Mouse (Mus musculus) small intestine, adult 2 months (tissue): Measurements from ENCODE around the gene Fam53a. TPM values are rescaled to one million over a fixed set of nuclear protein-coding genes. Genes with fewer than 3 reads are reported as not detected.

Source experiments
- H3K27ac ChIP-seq: fragments of 200-500 bp; 2 replicates; pipeline ENCODE4 v1.5.1; 2012; ENCODE audit warnings: low read depth, low read length, control low read depth, inconsistent platforms; ENCODE audit not compliant: insufficient read depth
- H3K27me3 ChIP-seq: fragments of 200-500 bp; 2 replicates; pipeline ENCODE4 v1.6.1; 2012; ENCODE audit warnings: mild to moderate bottlenecking, moderate library complexity, low read length, inconsistent platforms; ENCODE audit not compliant: control insufficient read depth, insufficient read depth
- H3K36me3 ChIP-seq: fragments of 200-500 bp; 2 replicates; pipeline ENCODE4 v1.6.1; 2012; ENCODE audit warnings: mild to moderate bottlenecking, low read length, control low read depth, inconsistent platforms; ENCODE audit not compliant: control insufficient read depth, insufficient read depth
- H3K4me1 ChIP-seq: fragments of 200-500 bp; 2 replicates; pipeline ENCODE4 v1.6.1; 2012; ENCODE audit warnings: low read length, inconsistent platforms, mixed read lengths; ENCODE audit not compliant: control insufficient read depth, insufficient read depth, insufficient read length
- H3K4me3 ChIP-seq: fragments of 200-500 bp; 2 replicates; pipeline ENCODE4 v1.5.1; 2012; ENCODE audit warnings: low read depth, mild to moderate bottlenecking, control low read depth, inconsistent platforms, low read length, moderate library complexity
- CTCF ChIP-seq: fragments of 200-500 bp; IDR thresholded peaks from 2 replicates; pipeline ENCODE4 v1.5.1; 2012; ENCODE audit warnings: low read depth, mild to moderate bottlenecking, control low read depth, inconsistent platforms, low read length, moderate library complexity, mixed read lengths; ENCODE audit not compliant: insufficient replicate concordance, insufficient read length; ENCODE audit errors: extremely low read depth
- POLR2A ChIP-seq: fragments of 200-500 bp; IDR thresholded peaks from 2 replicates; pipeline ENCODE4 v1.6.1; 2012; ENCODE audit warnings: low read depth, mild to moderate bottlenecking, control low read depth, inconsistent platforms, low read length, moderate library complexity
- WGBS: fragments of 180-500 bp; shearing (Covaris S2); methylation state at CpG from one replicate; pipeline ENCODE4 v1.1.7; 2018; 5-methylcytosine and 5-hydroxymethylcytosine counted together
- polyA plus RNA-seq: library from polyadenylated mRNA; depleted of rRNA; stranded (reverse); fragments of >200 nt; gene quantifications from 2 replicates; pipeline ENCODE4 v1.2.3, GENCODE M21; 2012

The Fam53a gene
- polyA plus RNA-seq, 1 experiment: 58.1 TPM

DNA sequence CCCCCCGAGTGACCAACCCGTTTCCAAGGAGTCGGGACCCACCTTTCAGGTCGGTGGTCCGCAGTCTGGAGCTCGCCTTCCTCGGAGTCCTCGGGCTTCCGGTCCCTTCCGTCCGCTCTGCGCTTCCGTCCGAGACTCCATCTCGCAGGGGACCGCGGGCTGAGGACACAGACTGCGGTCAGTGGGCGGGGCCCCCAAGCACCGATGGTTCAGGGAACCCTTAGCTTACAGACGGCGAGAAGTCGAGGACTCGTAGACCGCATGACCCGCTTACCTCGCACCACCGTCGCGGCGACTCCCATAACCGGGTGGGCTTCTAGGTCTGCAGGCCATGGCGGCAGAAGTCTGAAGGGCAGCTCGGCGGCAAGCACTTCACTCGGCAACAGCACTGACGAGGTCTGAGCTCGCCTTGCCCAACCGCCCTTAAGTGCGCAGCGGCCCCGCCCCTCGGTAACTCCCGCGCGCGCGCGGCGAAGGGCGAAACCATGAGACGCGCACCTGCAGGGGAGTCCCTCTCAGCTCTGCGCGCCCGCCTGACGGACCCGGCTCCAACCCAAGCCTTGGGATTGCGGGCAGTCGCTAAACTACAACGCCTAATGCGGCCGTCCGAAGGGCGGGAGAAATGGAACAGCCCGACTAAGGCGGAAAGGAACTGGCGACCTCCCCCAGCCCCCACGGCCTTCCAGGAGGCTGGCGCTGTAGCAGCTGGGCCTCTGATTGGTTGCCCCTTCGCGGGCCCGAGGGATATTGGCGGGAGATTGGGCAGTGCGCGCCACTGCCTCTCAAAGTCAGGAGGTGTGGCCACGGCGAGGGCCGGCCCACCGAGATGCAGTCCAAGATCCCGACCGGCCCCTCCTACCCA, 22.7 kb upstream of the Fam53a start, which contains the start of gene Slbp:
Slbp (minus strand) TSS at position 654 of the 862 bp plus-strand sequence.
- TF ChIP-seq POLR2A (peak; percentile 99), CTCF (no peak)
- no peaks in the 10 kb centered on the region for H3K27me3 ChIP-seq
- WGBS: under 1% methylated on average over 82 of the region's 82 CpGs

DNA sequence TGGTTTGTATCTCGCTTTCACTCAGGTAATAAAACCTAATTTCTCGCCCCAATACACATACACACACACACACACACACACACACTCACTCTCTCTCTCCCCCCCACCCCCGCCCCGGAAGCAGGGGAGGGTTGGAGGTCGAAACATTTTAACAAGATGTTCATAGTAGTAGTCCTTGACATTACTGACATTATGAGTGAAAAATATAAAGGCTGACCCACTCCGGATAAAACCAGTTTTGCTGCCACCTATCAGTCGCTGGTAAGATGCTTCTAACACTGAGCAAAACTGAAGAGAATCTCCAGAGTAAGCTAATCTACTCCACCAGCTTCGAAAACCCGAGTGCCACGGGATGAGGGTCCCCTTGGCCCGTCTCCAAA, 22.1 kb upstream of the Fam53a start:
- Histone ChIP-seq H3K27ac (peak overlapping the region; percentile 94), H3K36me3 (peaks cover 35% of the 10 kb centered on the region), H3K4me3 (peak overlapping the region; percentile 74), H3K27me3 (no peaks in the 10 kb centered on the region), H3K4me1 (peaks cover 8% of the 10 kb centered on the region)
- TF ChIP-seq POLR2A (no peak), CTCF (no peak)
- WGBS: 3% methylated on average over 11 of the region's 11 CpGs

More for the DNA sequence above, 22.7 kb upstream of the Fam53a start, which contains the start of gene Slbp:
- H3K4me1 ChIP-seq: peaks cover 13% of the 10 kb centered on the region
- peak within 1 kb of the TSS; percentile 74 for H3K4me3 ChIP-seq
- peak within 1 kb of the TSS; percentile 94 for H3K27ac ChIP-seq
- H3K36me3 ChIP-seq: peaks cover 30% of the 10 kb centered on the region

DNA sequence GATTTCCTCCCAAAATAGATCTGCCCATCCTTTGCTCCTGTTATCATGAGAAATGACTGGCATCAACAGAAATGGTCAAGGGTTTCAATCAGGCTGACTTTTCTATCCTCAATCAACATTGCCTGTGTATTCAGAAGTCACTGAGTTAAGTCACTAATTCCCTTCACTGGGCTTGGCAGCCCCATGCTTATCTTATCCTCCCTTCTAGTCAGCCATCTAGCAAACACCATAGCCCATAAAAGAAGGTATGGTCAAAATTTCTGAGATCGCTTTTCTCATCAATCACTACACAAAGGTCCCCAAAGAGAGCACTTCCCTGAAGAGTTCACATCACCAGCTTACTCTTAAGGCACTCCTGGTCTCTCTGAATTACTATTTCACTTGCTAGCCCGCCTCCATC, 21.6 kb upstream of the Fam53a start:
- Histone ChIP-seq H3K36me3 (peaks cover 38% of the 10 kb centered on the region), H3K27ac (peak overlapping the region; percentile 94; the same call in 1 of the 2 replicates), H3K4me3 (peak overlapping the region; percentile 74; the same call in 1 of the 2 replicates), H3K4me1 (peaks cover 5% of the 10 kb centered on the region), H3K27me3 (no peaks in the 10 kb centered on the region)
- TF ChIP-seq CTCF (no peak), POLR2A (no peak)
- WGBS: 3% methylated on average over 2 of the region's 2 CpGs

DNA sequence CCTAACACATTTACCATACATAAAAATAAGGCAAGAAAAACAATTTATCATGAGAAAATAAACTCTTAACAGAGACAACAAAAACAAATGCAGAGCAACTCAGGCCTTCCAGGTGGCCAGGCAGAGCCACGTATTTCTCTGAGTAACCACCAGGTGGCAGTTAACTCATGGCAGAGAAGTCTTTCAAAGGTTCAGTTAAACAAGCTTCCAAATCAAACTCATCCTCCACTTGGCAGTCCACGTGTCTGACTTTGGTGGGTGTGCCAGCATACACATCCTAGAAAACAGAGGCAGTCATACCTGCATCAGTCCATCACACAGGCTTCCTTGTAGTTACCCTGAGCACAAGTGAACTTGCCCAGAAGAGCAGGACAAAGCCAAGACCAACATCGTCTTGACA, 11.2 kb upstream of the Fam53a start:
- WGBS: 28% methylated on average over 3 of the region's 3 CpGs
- no peak overlapping the region for H3K27ac ChIP-seq
- H3K4me1 ChIP-seq: no peaks in the 10 kb centered on the region
- peaks cover 59% of the 10 kb centered on the region for H3K36me3 ChIP-seq
- no peaks in the 10 kb centered on the region for H3K27me3 ChIP-seq
- peak; percentile 58; the same call in 1 of the 2 replicates for TF ChIP-seq CTCF
- TF ChIP-seq POLR2A: no peak
- H3K4me3 ChIP-seq: no peak overlapping the region

DNA sequence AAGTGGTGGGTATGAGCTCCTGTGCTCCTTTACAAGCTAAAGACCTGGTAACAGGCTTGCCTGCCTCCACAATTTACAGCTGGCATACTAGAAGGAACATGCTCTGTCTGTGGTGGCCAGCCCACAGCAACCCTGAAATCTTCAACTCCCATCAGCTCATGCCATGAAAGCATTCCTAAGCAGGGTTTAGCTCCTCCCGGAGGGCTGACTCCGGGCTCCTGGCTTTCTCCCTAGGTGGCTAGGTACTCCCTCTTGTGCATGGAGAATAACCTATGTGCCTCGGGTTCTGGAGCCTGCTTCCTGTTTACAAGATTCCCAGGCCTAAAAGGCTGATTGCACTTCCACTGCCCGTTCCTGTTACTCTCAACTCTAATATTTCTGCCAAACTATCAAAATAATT, 9.4 kb upstream of the Fam53a start:
- Histone ChIP-seq H3K4me3 (no peak overlapping the region), H3K4me1 (no peaks in the 10 kb centered on the region), H3K36me3 (peaks cover 45% of the 10 kb centered on the region), H3K27me3 (no peaks in the 10 kb centered on the region), H3K27ac (no peak overlapping the region)
- TF ChIP-seq CTCF: no peak
- TF ChIP-seq POLR2A: no peak
- WGBS: 49% methylated on average over 4 of the region's 4 CpGs

DNA sequence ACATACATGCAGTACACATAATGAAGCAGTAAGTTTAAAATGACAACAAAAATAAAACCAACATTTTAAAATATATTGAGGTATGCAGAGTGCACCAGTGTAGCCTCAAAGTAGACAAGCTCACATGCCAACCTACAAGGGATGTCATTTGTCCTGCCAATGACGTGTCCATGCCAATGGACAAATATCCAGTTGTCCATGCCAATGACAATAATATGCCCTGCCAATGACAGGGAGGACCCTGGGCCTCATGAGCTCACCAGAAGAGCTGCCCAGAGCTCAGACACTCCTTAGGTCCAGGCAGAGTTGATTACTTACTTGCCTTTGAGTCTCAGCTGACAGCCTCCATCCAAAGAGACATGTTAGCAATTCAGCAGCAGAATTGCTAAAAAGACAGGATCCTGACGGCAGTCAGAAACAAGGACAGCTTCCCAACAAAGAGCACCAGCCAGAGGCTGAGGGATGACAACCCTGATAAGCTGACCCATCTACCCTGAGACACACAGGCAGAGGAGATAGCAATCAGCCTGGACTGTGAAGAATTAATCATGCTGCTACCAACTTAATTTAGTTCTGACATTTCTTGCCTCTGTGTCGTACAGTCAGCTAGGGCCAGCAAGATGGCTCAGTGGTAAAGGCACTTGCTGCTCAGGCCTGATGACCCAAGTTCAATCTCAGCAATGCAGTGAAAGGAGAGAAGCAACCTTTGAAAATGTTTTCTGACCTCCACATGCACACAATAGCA, 8.3 kb upstream of the Fam53a start:
- H3K4me3 ChIP-seq: no peak overlapping the region
- TF ChIP-seq POLR2A (no peak), CTCF (no peak)
- no peaks in the 10 kb centered on the region for H3K27me3 ChIP-seq
- H3K27ac ChIP-seq: no peak overlapping the region
- no peaks in the 10 kb centered on the region for H3K4me1 ChIP-seq
- peaks cover 35% of the 10 kb centered on the region for H3K36me3 ChIP-seq
- WGBS: 88% methylated on average over 3 of the region's 3 CpGs

DNA sequence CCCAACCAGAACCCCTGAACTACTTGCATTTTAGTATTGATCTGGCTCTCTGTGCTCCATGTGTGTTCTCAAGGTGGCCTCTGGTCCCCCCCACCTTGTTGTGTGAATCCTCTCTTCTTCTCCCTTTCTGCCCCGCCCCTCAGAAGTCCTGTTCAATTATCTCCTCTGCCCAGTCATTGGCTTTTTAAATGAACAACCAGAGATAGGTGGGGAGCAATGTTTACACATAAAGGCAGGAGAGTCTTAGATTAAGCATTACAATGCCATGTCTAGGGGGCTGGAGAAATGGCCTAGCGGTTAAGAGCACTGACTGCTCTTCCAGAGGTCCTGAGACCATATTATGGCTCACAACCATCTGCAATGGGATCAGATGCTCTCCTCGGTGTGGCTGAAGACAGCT, 5.9 kb upstream of the Fam53a start:
- Histone ChIP-seq H3K4me3 (no peak overlapping the region), H3K4me1 (peaks cover 2% of the 10 kb centered on the region; the same call in 1 of the 2 replicates), H3K27ac (no peak overlapping the region), H3K27me3 (no peaks in the 10 kb centered on the region), H3K36me3 (peaks cover 18% of the 10 kb centered on the region)
- TF ChIP-seq CTCF: no peak
- TF ChIP-seq POLR2A: no peak
- 85% methylated on average over 3 of the region's 3 CpGs for WGBS
